Mouse (Mus musculus) forebrain, postnatal 0 days (tissue): ENCODE measurements around the gene Josd2. TPM values are rescaled to one million over a fixed set of nuclear protein-coding genes. Genes with fewer than 3 reads are reported as not detected.
A peak's percentile ranks its signal among the peaks of the same experiment; 100 is the strongest.

Experiments
- ATAC-seq: fragments of 200-750 bp; cut with Nextera tagmentation; 2 replicates; pipeline ENCODE4 v1.8.0; 2017; ENCODE audit warnings: mild to moderate bottlenecking, moderate library complexity
- DNase-seq: peaks from one replicate; pipeline ENCODE4 v3.0.0-alpha.2; 2015
- H3K27ac ChIP-seq: fragments of 300-500 bp; sonication (generic); 2 replicates; pipeline ENCODE4 v1.5.1; 2014; ENCODE audit warnings: low read depth, mild to moderate bottlenecking, antibody characterized with exemption, low read length, moderate library complexity, mixed read lengths
- H3K27me3 ChIP-seq: fragments of 300-500 bp; sonication (generic); 2 replicates; pipeline ENCODE4 v1.6.1; 2014; ENCODE audit warnings: mild to moderate bottlenecking, low read length, mixed read lengths; ENCODE audit not compliant: insufficient read depth
- H3K36me3 ChIP-seq: fragments of 300-500 bp; sonication (generic); 2 replicates; pipeline ENCODE4 v1.6.1; 2014; ENCODE audit warnings: mild to moderate bottlenecking, moderate library complexity; ENCODE audit not compliant: insufficient read depth
- H3K4me1 ChIP-seq: fragments of 300-500 bp; sonication (generic); 2 replicates; pipeline ENCODE4 v1.6.1; 2014; ENCODE audit warnings: antibody characterized with exemption; ENCODE audit not compliant: insufficient read depth
- H3K4me2 ChIP-seq: fragments of 300-500 bp; sonication (generic); 2 replicates; pipeline ENCODE4 v1.6.1; 2014; ENCODE audit warnings: low read depth, mild to moderate bottlenecking, moderate library complexity
- H3K4me3 ChIP-seq: fragments of 300-500 bp; sonication (generic); 2 replicates; pipeline ENCODE4 v1.5.1; 2014; ENCODE audit warnings: low read depth, low read length, mixed read lengths
- H3K9ac ChIP-seq: fragments of 300-500 bp; sonication (generic); 2 replicates; pipeline ENCODE4 v1.6.1; 2014; ENCODE audit warnings: mild to moderate bottlenecking
- H3K9me3 ChIP-seq: fragments of 300-500 bp; sonication (generic); 2 replicates; pipeline ENCODE4 v1.6.1; 2016; ENCODE audit warnings: low read length
- CTCF ChIP-seq: sonication (generic); IDR thresholded peaks from 2 replicates; pipeline ENCODE4 v1.5.1; 2016; ENCODE audit warnings: antibody characterized with exemption, control low read depth, low read depth
- WGBS: fragments of 180-500 bp; shearing (Covaris S2); extraction: QIAGEN DNeasy Blood & Tissue Kit; methylation state at CpG from one replicate; pipeline ENCODE4 v1.1.7; 2014; 5-methylcytosine and 5-hydroxymethylcytosine counted together
- polyA plus RNA-seq: library from polyadenylated mRNA; unstranded; fragments of >200 nt; fragmentation: Nextera tagmentation; extraction: Ambion mirVana; gene quantifications from 2 replicates; pipeline ENCODE4 v1.2.1, GENCODE M21; 2015
- total RNA-seq: library from RNA; depleted of rRNA; stranded (reverse); fragments of >200 nt; gene quantifications from 2 replicates; pipeline ENCODE4 v1.2.3, GENCODE M21; 2014

The Josd2 gene
- total and polyA plus RNA-seq, 2 experiments from 2014 or later = 27.6 to 28.6 TPM

GRCm38 (mm10) chr7:44484109-44484508 lies 16.3 kb downstream of the Josd2 start:
- H3K9ac ChIP-seq = no peak overlapping the region
- H3K27me3 ChIP-seq = peaks cover 7% of the 10 kb centered on the region; the same call in 1 of the 2 replicates
- no peaks in the 10 kb centered on the region for H3K9me3 ChIP-seq
- H3K4me3 ChIP-seq = no peak overlapping the region
- peaks cover 6% of the 10 kb centered on the region for H3K36me3 ChIP-seq
- no peak overlapping the region for H3K4me2 ChIP-seq
- DNase-seq (no peak), ATAC-seq (no peak)
- no peak overlapping the region for H3K27ac ChIP-seq
- 100% methylated on average over 1 of the region's 1 CpGs for WGBS
- H3K4me1 ChIP-seq = no peaks in the 10 kb centered on the region
- no peak; the same call in 1 of the 2 replicates for TF ChIP-seq CTCF

- Histone ChIP-seq H3K4me2 (no peak overlapping the region), H3K27me3 (peaks cover 7% of the 10 kb centered on the region; the same call in 1 of the 2 replicates), H3K9me3 (no peaks in the 10 kb centered on the region), H3K9ac (no peak overlapping the region), H3K27ac (no peak overlapping the region), H3K36me3 (peaks cover 12% of the 10 kb centered on the region), H3K4me1 (no peaks in the 10 kb centered on the region), H3K4me3 (no peak overlapping the region)
- ATAC-seq (peak; percentile 84), DNase-seq (peak; percentile 92)
- TF ChIP-seq CTCF = peak; percentile 100
- WGBS = 39% methylated on average over 5 of the region's 5 CpGs
Observed at GRCm38 (mm10) chr7:44484841-44485571, 17.2 kb downstream of the Josd2 start.

- peaks cover 3% of the 10 kb centered on the region; the same call in 1 of the 2 replicates for H3K27me3 ChIP-seq
- no peak overlapping the region for H3K27ac ChIP-seq
- ATAC-seq = no peak
- H3K4me2 ChIP-seq = no peak overlapping the region
- no peaks in the 10 kb centered on the region for H3K4me1 ChIP-seq
- no peak overlapping the region for H3K9ac ChIP-seq
- 73% methylated on average over 7 of the region's 7 CpGs for WGBS
- no peaks in the 10 kb centered on the region for H3K9me3 ChIP-seq
- TF ChIP-seq CTCF = no peak
- no peak overlapping the region for H3K4me3 ChIP-seq
- H3K36me3 ChIP-seq = peaks cover 18% of the 10 kb centered on the region
- no peak for DNase-seq
Observed at GRCm38 (mm10) chr7:44485572-44486195, 17.9 kb downstream of the Josd2 start.

- no peak for TF ChIP-seq CTCF
- H3K4me1 ChIP-seq = no peaks in the 10 kb centered on the region
- 65% methylated on average over 13 of the region's 13 CpGs for WGBS
- H3K27ac ChIP-seq = no peak overlapping the region
- DNase-seq = no peak
- no peaks in the 10 kb centered on the region for H3K27me3 ChIP-seq
- no peak overlapping the region for H3K4me2 ChIP-seq
- no peaks in the 10 kb centered on the region for H3K9me3 ChIP-seq
- H3K4me3 ChIP-seq = no peak overlapping the region
- ATAC-seq = no peak
- H3K9ac ChIP-seq = no peak overlapping the region
- H3K36me3 ChIP-seq = peaks cover 32% of the 10 kb centered on the region
Observed at GRCm38 (mm10) chr7:44486927-44487575, 19.3 kb downstream of the Josd2 start.

GRCm38 (mm10) chr7:44487936-44488335 lies 20.2 kb downstream of the Josd2 start:
- Histone ChIP-seq H3K27me3 (no peaks in the 10 kb centered on the region), H3K36me3 (peaks cover 39% of the 10 kb centered on the region), H3K4me3 (no peak overlapping the region), H3K27ac (no peak overlapping the region), H3K4me2 (no peak overlapping the region), H3K9me3 (no peaks in the 10 kb centered on the region), H3K4me1 (no peaks in the 10 kb centered on the region), H3K9ac (no peak overlapping the region)
- 86% methylated on average over 7 of the region's 7 CpGs for WGBS
- DNase-seq (no peak), ATAC-seq (no peak)
- no peak for TF ChIP-seq CTCF

GRCm38 (mm10) chr7:44488545-44488944 lies 20.8 kb downstream of the Josd2 start:
- no peaks in the 10 kb centered on the region for H3K9me3 ChIP-seq
- no peak overlapping the region for H3K4me2 ChIP-seq
- no peak for ATAC-seq
- no peak overlapping the region for H3K4me3 ChIP-seq
- 93% methylated on average over 8 of the region's 8 CpGs for whole genome bisulfite sequencing
- peaks cover 45% of the 10 kb centered on the region for H3K36me3 ChIP-seq
- H3K27ac ChIP-seq = no peak overlapping the region
- no peaks in the 10 kb centered on the region for H3K27me3 ChIP-seq
- H3K9ac ChIP-seq = no peak overlapping the region
- no peak for DNase-seq
- TF ChIP-seq CTCF = no peak
- no peaks in the 10 kb centered on the region for H3K4me1 ChIP-seq

- no peak overlapping the region for H3K4me3 ChIP-seq
- DNase-seq (no peak), ATAC-seq (no peak)
- H3K27me3 ChIP-seq = no peaks in the 10 kb centered on the region
- no peak overlapping the region for H3K4me2 ChIP-seq
- WGBS = 86% methylated on average over 4 of the region's 4 CpGs
- H3K36me3 ChIP-seq = peaks cover 45% of the 10 kb centered on the region
- peaks cover 6% of the 10 kb centered on the region; the same call in 1 of the 2 replicates for H3K4me1 ChIP-seq
- no peak overlapping the region for H3K27ac ChIP-seq
- H3K9me3 ChIP-seq = no peaks in the 10 kb centered on the region
- TF ChIP-seq CTCF = no peak
- no peak overlapping the region for H3K9ac ChIP-seq
Observed at GRCm38 (mm10) chr7:44490281-44490680, 22.5 kb downstream of the Josd2 start.
